Mouse (Mus musculus): ENCODE measurements around the gene Rps27rt.
A peak's percentile ranks its signal among the peaks of the same experiment; 100 is the strongest.

DNA sequence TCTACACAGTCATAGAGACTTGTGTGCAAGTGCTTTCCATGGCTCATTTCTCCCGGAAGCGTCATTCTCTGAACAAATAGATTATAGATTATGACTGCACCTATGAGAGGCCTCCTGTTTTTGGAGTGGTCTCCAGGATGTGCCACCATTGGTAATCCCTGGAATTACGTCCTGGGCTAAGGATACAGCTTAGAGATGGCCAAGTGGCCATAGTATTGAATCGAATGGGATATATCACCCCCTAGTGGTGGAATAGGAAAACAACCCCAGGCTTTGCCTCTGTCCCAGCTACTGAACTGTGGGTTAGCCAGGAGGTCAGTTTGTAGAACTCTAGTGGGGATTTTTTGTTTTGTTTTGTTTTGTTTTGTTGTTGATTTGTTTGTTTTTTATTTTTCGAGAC lies 25.6 kb downstream of the Rps27rt start:
- no peak for TF ChIP-seq POLR2A (IDR thresholded peaks at IDR 0.05; ENCODE audit: extremely low read depth, insufficient read depth, low read length)
- peak; percentile 49 for TF ChIP-seq CTCF (IDR thresholded peaks at IDR 0.05; ENCODE audit: low read depth, low read length)
